Mouse (Mus musculus) B cell, adult 2 months (primary cell): ENCODE measurements at regions not wholly inside any gene's neighbourhood (a gene's known extent, or its start where the extent isn't known, plus 50 kb on each side); places are given as distances from the start of the nearest gene placed in this dataset.

Source experiments
- DNase-seq, 2 experiments: peaks; one replicate each; pipeline ENCODE4 v3.0.0; 2022

DNA sequence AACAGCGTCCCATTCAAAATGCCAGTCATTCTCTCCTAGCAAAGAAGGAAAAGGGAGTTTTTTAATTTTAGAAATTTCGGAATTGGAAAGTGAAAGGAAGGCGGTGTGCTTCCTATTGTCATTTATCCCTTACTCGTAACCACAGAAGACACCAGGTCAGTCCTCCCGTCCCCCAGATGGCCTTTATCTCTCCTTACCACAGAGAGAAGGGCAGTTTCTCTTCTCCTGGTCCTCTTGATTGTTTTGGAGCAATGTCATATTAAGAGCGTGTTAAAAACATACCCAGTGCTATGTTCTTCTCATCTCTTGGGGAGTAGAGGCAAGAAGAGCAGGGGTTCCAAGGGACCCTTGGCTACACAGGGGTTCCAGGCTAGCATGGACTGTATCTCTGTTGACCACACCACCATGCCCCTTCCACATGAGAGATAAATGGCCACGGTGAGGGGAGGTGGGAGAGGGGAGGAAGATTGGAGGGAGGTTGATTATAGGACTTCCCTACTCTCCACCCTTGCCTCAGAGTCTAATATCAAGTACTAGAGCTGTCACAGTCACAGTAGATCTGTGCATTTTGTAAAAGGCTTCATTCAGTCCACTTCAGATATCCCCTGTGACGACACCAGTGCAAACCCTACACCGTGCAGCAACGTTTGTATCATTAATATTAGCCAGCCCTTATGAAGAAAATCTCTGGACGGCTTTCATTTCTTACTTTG is 139.5 kb upstream of the Pkn2 start:
- DNase-seq = no peak

DNA sequence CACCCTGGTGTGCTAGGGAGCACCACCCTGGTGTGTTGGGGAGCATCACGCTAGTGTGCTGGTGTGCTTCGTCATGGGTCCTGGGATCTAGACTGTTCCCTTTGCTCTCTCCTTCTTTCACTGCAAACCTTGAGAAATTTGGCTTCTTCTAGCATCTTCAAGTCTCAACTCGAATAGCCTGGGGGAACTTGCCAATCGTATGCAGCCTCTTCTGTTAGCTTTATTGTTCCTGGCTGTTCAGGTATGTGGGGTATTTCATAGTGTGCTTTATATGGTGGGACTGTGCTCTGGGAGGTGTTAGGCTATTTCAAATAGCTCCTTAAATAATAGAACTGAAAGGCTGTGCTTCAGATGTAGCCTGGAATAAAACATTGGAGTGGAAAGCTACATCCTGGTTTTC is 135.7 kb upstream of the Pkn2 start:
- no peak for DNase-seq

DNA sequence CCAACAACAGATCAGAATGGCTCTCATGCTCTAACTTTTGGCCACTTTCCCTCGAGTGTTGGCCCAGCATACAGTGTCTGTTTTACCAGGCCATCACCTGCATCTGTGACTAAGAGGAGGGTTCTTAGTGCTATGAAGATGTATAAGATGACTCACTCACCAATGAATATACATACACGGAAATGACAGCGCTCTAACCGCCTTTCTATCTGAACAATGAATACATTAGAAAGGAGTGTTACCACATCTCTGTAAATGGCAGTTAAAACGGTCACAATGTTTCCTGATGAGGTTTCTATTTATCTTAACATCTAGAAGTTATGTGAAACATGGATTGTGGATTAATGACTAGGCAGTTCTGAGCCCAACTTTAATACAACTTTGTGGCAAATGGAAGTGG is 135.0 kb upstream of the Pkn2 start:
- no peak for DNase-seq

DNA sequence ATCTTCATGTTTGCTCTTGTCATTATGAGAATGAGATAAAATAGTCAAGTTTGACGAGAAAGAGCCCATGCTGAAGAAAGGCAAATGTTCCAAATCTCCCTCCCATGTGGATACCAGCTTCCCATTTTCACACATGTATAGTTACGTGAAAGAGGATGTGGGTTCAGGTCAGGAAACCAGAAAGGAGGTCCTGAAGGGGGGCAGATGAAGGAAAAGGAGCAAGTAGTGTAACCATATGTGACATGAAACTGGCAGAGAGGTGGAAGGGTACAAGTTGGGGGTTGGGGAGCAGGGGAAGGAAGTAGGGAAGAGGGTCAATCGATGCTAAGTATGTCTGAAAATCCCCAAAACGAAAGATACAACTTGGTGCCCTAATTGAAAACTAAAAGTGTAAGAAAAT is 132.6 kb upstream of the Pkn2 start:
- DNase-seq = no peak

GRCm38 (mm10) chr3:143007047-143007446 is 125.2 kb upstream of the Pkn2 start:
- DNase-seq = no peak

DNA sequence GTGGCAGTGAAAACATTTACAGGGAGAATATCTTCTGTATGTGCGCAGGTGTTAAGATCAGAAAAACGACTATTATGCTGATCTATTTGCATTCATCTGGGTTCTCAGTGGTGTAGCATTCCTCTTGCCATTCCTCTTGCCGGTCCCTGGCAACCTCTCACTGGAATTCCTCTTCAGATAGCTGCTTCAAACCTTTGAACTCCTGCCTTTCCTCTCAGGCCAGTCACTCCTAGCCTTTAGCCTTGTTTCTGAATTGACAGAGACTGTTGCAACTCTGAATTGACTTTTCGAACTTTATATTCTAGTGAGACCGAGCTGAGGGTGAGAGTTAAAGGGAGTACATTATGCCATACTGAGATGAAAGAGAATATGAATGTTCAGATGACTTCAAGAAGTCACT is 120.1 kb upstream of the Pkn2 start:
- no peak for DNase-seq

GRCm38 (mm10) chr3:142995981-142996743 is 114.4 kb upstream of the Pkn2 start:
- no peak for DNase-seq

DNA sequence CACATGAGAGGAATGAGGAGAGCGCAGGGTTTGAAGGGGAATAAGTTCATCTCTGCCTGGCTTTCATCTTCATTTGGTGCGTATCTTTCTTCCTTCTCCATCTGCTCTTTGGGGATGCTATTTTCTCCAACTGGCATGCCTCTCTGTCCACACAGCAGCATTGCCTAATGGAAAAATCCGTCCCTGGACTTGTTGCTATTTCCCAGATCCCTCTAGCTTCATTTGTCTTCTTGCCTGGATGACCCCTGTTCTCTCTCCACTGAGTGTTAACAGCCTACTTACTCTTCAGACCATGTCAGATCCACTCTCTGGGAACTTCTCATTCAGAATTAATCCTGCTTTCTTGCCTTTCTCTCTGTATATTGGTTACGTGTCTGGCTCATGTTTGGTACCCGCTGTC is 102.7 kb upstream of the Pkn2 start:
- DNase-seq = no peak

DNA sequence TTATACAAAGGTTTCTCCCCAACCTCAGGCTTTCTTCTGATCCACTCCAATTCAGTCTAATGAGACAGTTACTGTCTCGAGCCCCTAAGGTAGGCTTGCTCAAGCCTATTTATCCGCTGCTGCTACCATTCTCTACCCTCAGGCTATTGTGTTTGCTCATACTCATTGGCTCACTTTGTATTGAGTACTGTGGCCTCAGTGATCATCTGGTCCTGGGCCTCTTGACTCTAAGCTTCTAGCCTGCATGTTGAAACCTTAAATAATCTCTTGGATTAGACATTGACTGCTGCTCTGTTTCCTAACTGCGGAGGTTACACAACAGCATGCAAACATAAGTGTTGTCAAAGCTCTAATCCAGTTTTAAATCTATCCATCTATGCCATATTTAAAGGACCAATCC is 99.4 kb upstream of the Pkn2 start:
- DNase-seq = no peak

GRCm38 (mm10) chr3:142979161-142979560 is 97.4 kb upstream of the Pkn2 start:
- DNase-seq = no peak

DNA sequence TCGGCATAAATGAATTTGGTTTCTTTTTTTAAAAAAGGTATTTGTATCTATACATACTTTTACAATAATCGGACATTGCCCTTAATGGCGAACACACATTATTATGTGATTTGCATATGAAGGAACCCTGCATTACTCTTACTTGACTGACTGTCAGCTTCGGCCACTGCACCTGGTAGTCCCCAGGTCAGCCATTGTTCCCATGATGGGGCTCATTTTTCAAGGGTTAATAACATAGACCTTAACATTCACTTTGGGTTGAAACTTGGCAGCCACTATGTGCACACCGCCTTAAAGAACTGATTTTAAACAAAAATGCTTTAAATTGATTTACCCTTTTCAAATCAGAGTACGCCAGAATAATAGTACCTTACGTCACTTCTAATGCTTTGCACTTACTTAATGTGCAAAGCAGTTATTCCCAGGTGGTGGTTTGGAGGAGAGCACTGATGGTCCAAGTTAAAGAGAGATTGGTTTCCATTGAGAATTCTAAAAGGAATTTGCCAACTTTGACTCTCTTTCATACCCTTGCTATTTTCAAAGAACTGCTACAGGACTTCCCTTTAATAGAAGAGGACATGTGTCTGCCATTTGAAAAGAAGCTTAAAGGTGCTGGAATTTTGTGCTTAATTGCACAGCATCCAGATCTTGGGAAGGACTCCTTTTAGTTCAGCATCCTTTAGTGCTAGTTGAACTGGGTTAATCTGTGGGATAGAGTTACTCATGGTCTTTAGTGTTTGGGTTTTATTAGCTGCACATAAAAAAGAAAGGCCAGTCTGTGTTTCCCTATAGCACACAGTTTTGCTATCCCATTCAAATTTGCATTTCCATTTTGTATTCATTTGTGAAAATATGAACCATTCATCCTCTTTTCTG is 95.0 kb upstream of the Pkn2 start:
- DNase-seq = no peak

DNA sequence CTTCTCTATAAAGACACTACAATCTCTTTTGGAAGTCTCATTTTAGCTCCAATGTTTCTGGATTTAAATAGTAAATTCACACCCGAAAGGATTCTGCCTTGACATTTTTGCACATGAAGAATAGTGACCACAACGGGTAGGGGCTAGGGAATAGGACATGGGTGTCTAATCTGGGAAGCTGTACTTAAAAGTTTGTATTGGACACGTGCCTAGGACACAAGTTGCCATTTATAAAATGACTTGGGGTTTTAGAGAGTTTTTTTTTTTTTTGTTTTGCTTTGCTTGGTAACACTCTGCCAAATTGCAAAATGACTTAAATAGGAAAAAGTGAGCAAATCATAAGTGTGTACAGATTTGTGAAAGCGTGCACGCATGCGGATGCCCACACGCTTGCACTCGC is 93.8 kb upstream of the Pkn2 start:
- no peak for DNase-seq

DNA sequence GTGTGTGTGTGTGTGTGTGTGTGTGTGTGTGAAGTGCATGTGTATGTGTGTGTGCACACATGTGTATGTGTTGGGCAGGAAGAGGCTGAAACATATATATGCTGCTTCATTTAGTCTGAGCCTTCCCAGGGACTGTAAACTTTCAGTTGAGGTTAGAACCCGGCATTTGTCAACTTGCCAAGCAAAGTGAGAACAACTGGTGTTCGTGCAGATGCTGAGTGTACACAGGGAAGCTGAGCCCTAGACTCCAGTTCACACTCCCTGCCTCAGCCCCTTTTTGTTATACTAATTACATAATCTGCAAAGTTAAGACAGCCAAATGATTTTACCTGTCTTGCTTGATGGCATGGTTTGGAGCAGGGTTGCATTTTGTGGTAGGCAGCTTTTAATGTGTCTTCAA is 87.7 kb upstream of the Pkn2 start:
- DNase-seq = no peak

DNA sequence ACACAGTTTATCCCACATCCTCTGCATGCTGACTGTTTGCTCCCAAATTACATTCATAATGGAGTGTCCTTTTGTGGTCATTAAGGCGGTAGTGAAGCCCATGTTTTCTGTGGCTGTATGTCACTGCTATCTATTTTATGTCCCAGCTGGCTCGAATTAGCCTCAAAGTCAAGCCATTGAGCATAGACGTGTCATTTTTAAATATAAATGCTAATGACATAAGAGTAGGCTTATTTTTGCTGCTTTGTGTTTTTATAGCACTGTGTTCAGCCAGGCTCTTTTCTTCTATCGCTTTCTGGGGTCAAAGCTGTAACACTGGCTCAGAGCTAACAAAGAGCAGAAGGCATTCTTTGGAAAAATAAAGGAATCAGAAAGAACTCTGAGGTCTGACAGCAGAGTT is 83.8 kb upstream of the Pkn2 start:
- DNase-seq = no peak

- no peak for DNase-seq
Observed at GRCm38 (mm10) chr3:142963818-142964372, 82.1 kb upstream of the Pkn2 start.

- DNase-seq = no peak
Observed at GRCm38 (mm10) chr3:142957768-142958167, 76.0 kb upstream of the Pkn2 start.

- DNase-seq = peak; percentile 64 to 69
Observed at GRCm38 (mm10) chr3:142948771-142949170, 67.0 kb upstream of the Pkn2 start.

DNA sequence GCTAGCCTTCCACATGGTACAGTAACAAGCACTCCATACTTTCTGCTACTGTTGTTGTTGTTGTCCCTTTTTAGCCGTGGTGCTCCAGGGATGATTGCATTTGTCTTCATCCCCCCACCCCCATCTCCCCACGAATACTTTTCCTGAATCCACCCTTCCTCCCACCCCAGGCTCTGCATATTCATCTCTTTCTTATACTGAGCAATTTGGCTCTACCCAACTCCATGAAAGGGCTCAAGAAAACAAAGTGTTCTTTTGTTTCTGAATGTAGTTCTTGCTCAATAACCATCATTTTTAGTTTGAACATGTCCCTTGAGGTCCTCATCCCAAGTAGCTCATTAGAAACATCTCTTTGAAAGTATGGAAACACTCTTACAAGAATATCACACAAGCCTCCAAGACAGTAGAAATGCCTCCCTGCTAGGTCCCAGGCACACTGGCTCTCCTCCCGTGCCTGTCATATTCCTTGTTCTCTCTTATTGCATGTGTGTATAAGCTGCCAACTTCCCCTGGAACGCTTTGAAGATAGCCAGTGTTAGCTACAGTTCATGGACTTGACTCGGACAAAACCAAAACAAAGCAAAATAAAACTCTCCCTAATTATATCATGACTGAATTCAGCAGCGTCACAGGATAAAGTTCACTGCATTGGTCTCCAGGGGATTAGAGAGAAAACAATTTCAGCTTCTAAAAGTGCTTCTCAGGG is 59.7 kb upstream of the Pkn2 start:
- no peak for DNase-seq

DNA sequence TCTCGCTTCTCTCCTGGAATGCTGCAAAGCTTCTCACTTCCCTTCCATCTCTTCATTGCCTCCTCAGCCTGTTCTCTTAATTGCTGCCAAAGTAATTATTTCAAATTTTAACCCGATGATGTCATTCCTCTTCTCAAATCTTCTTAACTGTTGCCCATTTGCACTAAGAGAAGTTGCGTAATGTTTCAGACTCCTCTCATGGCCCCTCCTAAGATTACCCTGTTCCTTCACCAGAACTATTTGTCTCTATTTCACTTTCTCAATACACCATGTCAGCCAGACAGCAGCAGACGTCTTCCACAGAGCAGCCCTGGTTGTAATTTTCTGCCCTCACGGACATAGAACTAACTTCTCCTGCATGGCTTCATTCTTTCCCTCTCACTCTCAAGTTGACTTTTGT is 59.1 kb upstream of the Pkn2 start:
- DNase-seq = no peak

- DNase-seq = no peak
Observed at GRCm38 (mm10) chr3:142939773-142940172, 58.0 kb upstream of the Pkn2 start.

DNA sequence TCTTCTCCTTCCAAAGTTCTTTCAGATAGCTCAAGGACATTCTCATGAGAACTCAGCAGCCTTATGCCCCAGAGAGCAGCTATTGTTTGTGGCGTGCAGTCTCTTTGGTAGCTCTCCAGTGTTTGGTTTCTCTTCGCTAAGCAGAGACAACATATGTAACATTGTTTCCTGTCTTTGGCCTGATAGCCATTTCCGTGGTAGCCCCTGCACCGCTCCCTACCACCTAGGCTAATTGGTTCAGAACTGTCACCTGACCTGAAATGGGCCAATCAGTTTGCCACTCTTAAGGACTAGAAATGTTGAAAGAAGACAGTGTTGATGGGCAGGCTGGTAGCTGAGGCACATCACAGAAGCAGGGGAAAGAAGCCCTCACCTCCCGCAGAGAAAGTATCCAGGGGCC is 54.1 kb upstream of the Pkn2 start:
- peak in 1 of 2 experiments; percentile 3 for DNase-seq

DNA sequence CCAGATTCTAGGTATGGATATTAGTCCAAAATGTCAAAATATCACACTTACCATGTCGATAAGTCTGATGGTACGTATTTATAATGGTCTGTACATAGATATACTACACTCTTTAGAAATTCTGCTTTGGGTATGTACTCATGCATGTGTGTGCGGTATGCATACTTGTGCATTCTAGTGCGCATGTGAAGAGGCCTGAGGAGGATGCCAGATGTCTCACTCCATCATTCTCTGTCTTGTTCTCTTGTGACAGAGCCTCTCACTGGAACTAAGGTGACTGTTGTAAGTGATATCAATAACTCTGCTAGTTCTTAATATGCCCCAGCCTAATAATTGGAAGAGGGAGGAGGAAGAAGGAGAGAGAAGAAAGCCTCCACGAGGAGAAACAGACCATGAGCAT is 52.5 kb upstream of the Pkn2 start:
- DNase-seq = no peak
